Mouse (Mus musculus): ENCODE data around the gene Spata25. TPM values are rescaled to one million over a fixed set of nuclear protein-coding genes. Genes with fewer than 3 reads are reported as not detected.
A peak's percentile ranks its signal among the peaks of the same experiment; 100 is the strongest.
"Not testable (repeated sequence)": the region's sequence is repeated elsewhere in the genome, so short reads cannot be mapped to it uniquely, and the experiment has no call there.

Gene Spata25
- polyA plus RNA-seq, 1 experiment from 2014 or later: not detected

GRCm38 (mm10) chr2:164800252-164801004 lies 27.9 kb downstream of the Spata25 start:
- Histone ChIP-seq H3K27ac (no peak overlapping the region), H3K27me3 (no peaks in the 10 kb centered on the region), H3K9ac (no peak overlapping the region), H3K4me1 (peaks cover 20% of the 10 kb centered on the region), H3K9me3 (replicated peaks) (no peaks in the 10 kb centered on the region), H3K4me3 (no peak overlapping the region), H3K36me3 (ENCODE audit: poor library complexity, severe bottlenecking) (peaks cover 59% of the 10 kb centered on the region), H3K4me2 (no peak overlapping the region)
- WGBS: 92% methylated on average over 13 of the region's 13 CpGs
- no peak for ATAC-seq

GRCm38 (mm10) chr2:164798554-164798953 lies 29.8 kb downstream of the Spata25 start:
- not testable (repeated sequence) for H3K9me3 ChIP-seq (replicated peaks); ATAC-seq; H3K27ac ChIP-seq; H3K4me3 ChIP-seq; H3K27me3 ChIP-seq; H3K4me2 ChIP-seq; H3K9ac ChIP-seq
- H3K36me3 ChIP-seq (ENCODE audit: poor library complexity, severe bottlenecking): peaks cover 70% of the 10 kb centered on the region
- 86% methylated on average over 6 of the region's 6 CpGs for WGBS
- peaks cover 11% of the 10 kb centered on the region for H3K4me1 ChIP-seq

- ATAC-seq: no peak
- H3K4me1 ChIP-seq: no peaks in the 10 kb centered on the region; the same call in 1 of the 2 replicates
- H3K27me3 ChIP-seq: no peaks in the 10 kb centered on the region
- no peak overlapping the region for H3K9ac ChIP-seq
- no peak overlapping the region for H3K4me3 ChIP-seq
- 85% methylated on average over 4 of the region's 4 CpGs for whole genome bisulfite sequencing
- H3K4me2 ChIP-seq: no peak overlapping the region
- no peak overlapping the region for H3K27ac ChIP-seq
- H3K9me3 ChIP-seq (replicated peaks): no peaks in the 10 kb centered on the region
- H3K36me3 ChIP-seq (ENCODE audit: poor library complexity, severe bottlenecking): peaks cover 90% of the 10 kb centered on the region
These were observed 32.5 kb downstream of the Spata25 start for GRCm38 (mm10) chr2:164795868-164796267.

- 29% methylated on average over 5 of the region's 5 CpGs for WGBS
- Histone ChIP-seq H3K4me1 (no peaks in the 10 kb centered on the region; the same call in 1 of the 2 replicates), H3K9ac (no peak overlapping the region), H3K4me3 (no peak overlapping the region), H3K9me3 (replicated peaks) (no peaks in the 10 kb centered on the region), H3K27me3 (no peaks in the 10 kb centered on the region), H3K36me3 (ENCODE audit: poor library complexity, severe bottlenecking) (peaks cover 79% of the 10 kb centered on the region), H3K27ac (no peak overlapping the region), H3K4me2 (no peak overlapping the region)
- ATAC-seq: peak; percentile 61; the same call in 1 of the 2 replicates
These were observed 34.0 kb downstream of the Spata25 start for GRCm38 (mm10) chr2:164794293-164794692.

- no peak for ATAC-seq
- no peak overlapping the region for H3K4me3 ChIP-seq
- no peaks in the 10 kb centered on the region for H3K27me3 ChIP-seq
- H3K9ac ChIP-seq: no peak overlapping the region
- H3K9me3 ChIP-seq (replicated peaks): no peaks in the 10 kb centered on the region
- no peak overlapping the region for H3K27ac ChIP-seq
- peaks cover 77% of the 10 kb centered on the region for H3K36me3 ChIP-seq (ENCODE audit: poor library complexity, severe bottlenecking)
- H3K4me1 ChIP-seq: no peaks in the 10 kb centered on the region; the same call in 1 of the 2 replicates
- 94% methylated on average over 2 of the region's 2 CpGs for WGBS
- no peak overlapping the region for H3K4me2 ChIP-seq
These were observed 34.6 kb downstream of the Spata25 start for GRCm38 (mm10) chr2:164793772-164794171.

GRCm38 (mm10) chr2:164793236-164793635 lies 35.1 kb downstream of the Spata25 start:
- Histone ChIP-seq H3K27ac (no peak overlapping the region), H3K36me3 (ENCODE audit: poor library complexity, severe bottlenecking) (peaks cover 77% of the 10 kb centered on the region), H3K4me1 (no peaks in the 10 kb centered on the region; the same call in 1 of the 2 replicates), H3K27me3 (no peaks in the 10 kb centered on the region), H3K9ac (no peak overlapping the region; the same call in 1 of the 2 replicates), H3K4me3 (no peak overlapping the region), H3K9me3 (replicated peaks) (no peaks in the 10 kb centered on the region), H3K4me2 (no peak overlapping the region)
- WGBS: 84% methylated on average over 3 of the region's 3 CpGs
- no peak for ATAC-seq

- Histone ChIP-seq H3K4me3 (no peak overlapping the region), H3K4me2 (no peak overlapping the region), H3K9ac (no peak overlapping the region), H3K9me3 (replicated peaks) (no peaks in the 10 kb centered on the region), H3K27me3 (no peaks in the 10 kb centered on the region), H3K27ac (no peak overlapping the region), H3K36me3 (ENCODE audit: poor library complexity, severe bottlenecking) (peaks cover 71% of the 10 kb centered on the region), H3K4me1 (no peaks in the 10 kb centered on the region; the same call in 1 of the 2 replicates)
- ATAC-seq: no peak
- WGBS: 95% methylated on average over 12 of the region's 12 CpGs
These were observed 35.7 kb downstream of the Spata25 start for GRCm38 (mm10) chr2:164792400-164793190.

GRCm38 (mm10) chr2:164791841-164792261 lies 36.5 kb downstream of the Spata25 start:
- Histone ChIP-seq H3K4me2 (no peak overlapping the region), H3K27me3 (no peaks in the 10 kb centered on the region), H3K4me1 (peaks cover 3% of the 10 kb centered on the region; the same call in 1 of the 2 replicates), H3K36me3 (ENCODE audit: poor library complexity, severe bottlenecking) (peaks cover 65% of the 10 kb centered on the region), H3K9ac (no peak overlapping the region), H3K9me3 (replicated peaks) (no peaks in the 10 kb centered on the region), H3K4me3 (no peak overlapping the region), H3K27ac (no peak overlapping the region)
- 92% methylated on average over 18 of the region's 18 CpGs for WGBS
- ATAC-seq: no peak

- Histone ChIP-seq H3K27me3 (no peaks in the 10 kb centered on the region), H3K9me3 (replicated peaks) (no peaks in the 10 kb centered on the region), H3K9ac (no peak overlapping the region), H3K36me3 (ENCODE audit: poor library complexity, severe bottlenecking) (peaks cover 51% of the 10 kb centered on the region), H3K4me2 (no peak overlapping the region), H3K27ac (no peak overlapping the region), H3K4me3 (no peak overlapping the region), H3K4me1 (peaks cover 13% of the 10 kb centered on the region)
- 87% methylated on average over 4 of the region's 4 CpGs for WGBS
- no peak for ATAC-seq
These were observed 37.9 kb downstream of the Spata25 start for GRCm38 (mm10) chr2:164790451-164790850.

- Histone ChIP-seq H3K9ac (no peak overlapping the region), H3K4me1 (peaks cover 22% of the 10 kb centered on the region), H3K4me3 (no peak overlapping the region), H3K9me3 (replicated peaks) (no peaks in the 10 kb centered on the region), H3K27ac (no peak overlapping the region), H3K4me2 (no peak overlapping the region), H3K27me3 (no peaks in the 10 kb centered on the region), H3K36me3 (ENCODE audit: poor library complexity, severe bottlenecking) (peaks cover 38% of the 10 kb centered on the region)
- WGBS: 82% methylated on average over 4 of the region's 4 CpGs
- no peak for ATAC-seq
These were observed 39.9 kb downstream of the Spata25 start for GRCm38 (mm10) chr2:164788411-164788810.

GRCm38 (mm10) chr2:164787779-164788178 lies 40.6 kb downstream of the Spata25 start:
- WGBS: 82% methylated on average over 10 of the region's 10 CpGs
- peaks cover 31% of the 10 kb centered on the region for H3K36me3 ChIP-seq (ENCODE audit: poor library complexity, severe bottlenecking)
- H3K9me3 ChIP-seq (replicated peaks): no peaks in the 10 kb centered on the region
- no peak for ATAC-seq
- no peak overlapping the region for H3K27ac ChIP-seq
- no peak overlapping the region for H3K4me3 ChIP-seq
- H3K9ac ChIP-seq: no peak overlapping the region
- H3K4me1 ChIP-seq: peaks cover 22% of the 10 kb centered on the region
- H3K4me2 ChIP-seq: no peak overlapping the region
- H3K27me3 ChIP-seq: no peaks in the 10 kb centered on the region

GRCm38 (mm10) chr2:164787032-164787431 lies 41.3 kb downstream of the Spata25 start:
- Histone ChIP-seq H3K4me2 (peak overlapping the region; percentile 91), H3K4me3 (no peak overlapping the region)

More at GRCm38 (mm10) chr2:164787032-164787431, 41.3 kb downstream of the Spata25 start:
- H3K4me1 ChIP-seq: peaks cover 22% of the 10 kb centered on the region
- H3K36me3 ChIP-seq (ENCODE audit: poor library complexity, severe bottlenecking): peaks cover 24% of the 10 kb centered on the region
- no peak overlapping the region for H3K27ac ChIP-seq
- no peaks in the 10 kb centered on the region for H3K27me3 ChIP-seq
- 84% methylated on average over 3 of the region's 3 CpGs for WGBS
- no peak overlapping the region for H3K9ac ChIP-seq
- H3K9me3 ChIP-seq (replicated peaks): no peaks in the 10 kb centered on the region
- no peak for ATAC-seq
